Comparison of ENCODE assay signal across 8 mouse cellular contexts in genomic region chr8:91019726-91020125, GRCm38 (mm10). TPM values are rescaled to one million over a fixed set of nuclear protein-coding genes. Genes with fewer than 3 reads are reported as not detected.
DNase-seq lines count a peak whose midpoint lies in the region; ATAC-seq and TF ChIP-seq lines count a peak whose summit lies in the region.

No protein-coding gene starts in this region.

- peaks cover 0 to 14% of the 10 kb centered on the region in 2 experiments; a peak in 2 of 4 replicates for H3K36me3 ChIP-seq in MEL (ENCODE audit: control insufficient read depth in 1 of 2, insufficient read depth in 2 of 2, low read length in 2 of 2)
- peaks cover 49% of the 10 kb centered on the region for H3K36me3 ChIP-seq in forebrain, embryonic 16.5 days (ENCODE audit: control insufficient read depth, insufficient read depth)
- peaks cover 2% of the 10 kb centered on the region for H3K36me3 ChIP-seq in liver, embryonic 14.5 days (replicated peaks; ENCODE audit: control insufficient read depth, insufficient read depth, low read depth)

- peak; percentile 75 for ATAC-seq in forebrain, embryonic 16.5 days
- ATAC-seq in liver, embryonic 14.5 days (ENCODE audit: insufficient read depth), result no peak

- H3K27ac ChIP-seq in MEL (ENCODE audit: control insufficient read depth, low read depth, low read length), result no peak overlapping the region
- H3K27ac ChIP-seq in forebrain, embryonic 16.5 days (ENCODE audit: low read length), result no peak overlapping the region
- no peak overlapping the region for H3K27ac ChIP-seq in liver, embryonic 14.5 days

- peak; percentile 78 to 88 (median 83) for TF ChIP-seq CTCF in MEL (IDR thresholded peaks at IDR 0.05 in 2 of 3, conservative IDR thresholded peaks at IDR 0.05 in 1 of 3; ENCODE audit: control insufficient read depth in 1 of 3, insufficient read depth in 1 of 3, low read depth in 2 of 3, low read length in 3 of 3, poor library complexity in 1 of 3, severe bottlenecking in 1 of 3)
- peak; percentile 86 for TF ChIP-seq CTCF in liver, embryonic 14.5 days (IDR thresholded peaks at IDR 0.05; ENCODE audit: low read depth)

- no peaks in the 10 kb centered on the region for H3K27me3 ChIP-seq in MEL (ENCODE audit: control insufficient read depth in 1 of 2, insufficient read depth in 2 of 2, low read length in 2 of 2)
- no peaks in the 10 kb centered on the region for H3K27me3 ChIP-seq in forebrain, embryonic 16.5 days (replicated peaks; ENCODE audit: control insufficient read depth, insufficient read depth, low read length)
- H3K27me3 ChIP-seq in liver, embryonic 14.5 days (ENCODE audit: control insufficient read depth, insufficient read depth, low read length), result no peaks in the 10 kb centered on the region

- DNase-seq in B cell, adult 2 months, result peak; percentile 80 to 81
- DNase-seq in MEL (ENCODE audit: low read depth, low spot score), result peak; percentile 83
- peak; percentile 60 for DNase-seq in cerebellum, adult 11 months
- peak; percentile 19 to 35 for DNase-seq in kidney, adult 8-10 months
- peak; percentile 45 to 50 (median 49) for DNase-seq in liver, embryonic 14.5 days (ENCODE audit: low read depth in 3 of 3, low spot score in 3 of 3)
- DNase-seq in right cerebral cortex, adult 18-20 months, result peak; percentile 69
- DNase-seq in urinary bladder, postnatal 14 days (ENCODE audit: low spot score), result peak; percentile 66

- no peak for TF ChIP-seq EP300 in MEL (IDR thresholded peaks at IDR 0.05; ENCODE audit: low read depth in 1 of 2, low read length in 2 of 2)
- TF ChIP-seq EP300 in liver, embryonic 14.5 days (IDR thresholded peaks at IDR 0.05; ENCODE audit: low read depth), result no peak

- H3K4me2 ChIP-seq in forebrain, embryonic 16.5 days (ENCODE audit: low read length), result no peak overlapping the region
- H3K4me2 ChIP-seq in liver, embryonic 14.5 days (ENCODE audit: low read depth), result no peak overlapping the region

- H3K9me3 ChIP-seq in MEL (replicated peaks; ENCODE audit: insufficient read depth, low read length), result no peaks in the 10 kb centered on the region
- H3K9me3 ChIP-seq in forebrain, embryonic 16.5 days (ENCODE audit: control insufficient read depth, low read length), result no peaks in the 10 kb centered on the region
- no peaks in the 10 kb centered on the region for H3K9me3 ChIP-seq in liver, embryonic 14.5 days (ENCODE audit: control insufficient read depth, low read length)

- TF ChIP-seq POLR2A in MEL (IDR thresholded peaks at IDR 0.05; ENCODE audit: control insufficient read depth in 1 of 2, insufficient read depth in 1 of 2, low read depth in 1 of 2, low read length in 2 of 2, poor library complexity in 1 of 2), result no peak

- peak; percentile 84 for TF ChIP-seq RAD21 in MEL (IDR thresholded peaks at IDR 0.05; ENCODE audit: low read depth, low read length)

- no peaks in the 10 kb centered on the region for H3K4me1 ChIP-seq in MEL (ENCODE audit: control insufficient read depth in 1 of 2, insufficient read depth in 2 of 2, low read length in 2 of 2)
- no peaks in the 10 kb centered on the region for H3K4me1 ChIP-seq in forebrain, embryonic 16.5 days (replicated peaks; ENCODE audit: control insufficient read depth, insufficient read depth, low read length)
- no peaks in the 10 kb centered on the region for H3K4me1 ChIP-seq in liver, embryonic 14.5 days (replicated peaks; ENCODE audit: control insufficient read depth in 2 of 2, insufficient read depth in 2 of 2, low read length in 1 of 2)

- H3K79me2 ChIP-seq in MEL (ENCODE audit: control insufficient read depth, insufficient read depth, low read length, poor library complexity), result no peaks in the 10 kb centered on the region

- WGBS in forebrain, embryonic 16.5 days, result 1% methylated on average over 2 of the region's 2 CpGs
- WGBS in liver, embryonic 14.5 days (ENCODE audit: insufficient replicate concordance), result 9% methylated on average over 2 of the region's 2 CpGs

- H3K9ac ChIP-seq in MEL (ENCODE audit: control insufficient read depth, low read depth, low read length, poor library complexity, severe bottlenecking), result no peak overlapping the region
- no peak overlapping the region for H3K9ac ChIP-seq in forebrain, embryonic 16.5 days (replicated peaks; ENCODE audit: low read depth, low read length)
- H3K9ac ChIP-seq in liver, embryonic 14.5 days (replicated peaks), result no peak overlapping the region

- H3K4me3 ChIP-seq in MEL (ENCODE audit: control insufficient read depth in 1 of 2, insufficient read depth in 1 of 2, low read depth in 2 of 2, low read length in 2 of 2), result no peak overlapping the region
- no peak overlapping the region for H3K4me3 ChIP-seq in forebrain, embryonic 16.5 days (replicated peaks; ENCODE audit: low read length)
- H3K4me3 ChIP-seq in liver, embryonic 14.5 days (ENCODE audit: insufficient read depth in 1 of 2, low read depth in 2 of 2, low read length in 2 of 2), result no peak overlapping the region

TF ChIP-seq in MEL, 35 proteins besides CTCF, POLR2A, EP300 and RAD21:
- TF ChIP-seq ZMIZ1 (IDR thresholded peaks at IDR 0.05; ENCODE audit: low read depth, low read length) (no peak), NELFE (IDR thresholded peaks at IDR 0.05; ENCODE audit: low read depth, low read length) (no peak), SMC3 (IDR thresholded peaks at IDR 0.05; ENCODE audit: low read depth, low read length) (peak; percentile 93), RCOR1 (IDR thresholded peaks at IDR 0.05; ENCODE audit: low read depth, low read length) (no peak), TAL1 (IDR thresholded peaks at IDR 0.05; ENCODE audit: low read length) (no peak), ZC3H11A (IDR thresholded peaks at IDR 0.05; ENCODE audit: low read depth, low read length) (peak; percentile 82), MYC (IDR thresholded peaks at IDR 0.05; ENCODE audit: low read depth, low read length) (0 out of 2 replicates have a peak, but pooled peaks have one; percentile 31)
TF ChIP-seq in MEL: peak in this region for 3.

RNA-seq across cellular contexts. Expression of gene Rbl2, which starts 50.1 kb away (rescaled TPM):
- 2.9 and 4.0 TPM in 2 replicates for total RNA-seq in MEL (2012; rRNA removed)
- polyA plus RNA-seq in MEL (2012; ENCODE audit: insufficient read depth in 1 of 2, insufficient read length in 2 of 2, low read depth in 1 of 2, low replicate concordance in 2 of 2, missing spikeins in 1 of 2), result 1 to 10 TPM in 1 of 2 experiments, not detected in 1; 8.4 TPM
- 21.9 and 26.6 TPM in 2 replicates for polyA plus RNA-seq in forebrain, embryonic 16.5 days (2015; fragmentation: Nextera tagmentation; extraction: Ambion mirVana)
- polyA plus RNA-seq in liver, embryonic 14.5 days (2012; rRNA removed), result 4.2 and 4.9 TPM in 2 replicates
- 4.5 and 5.9 TPM in 2 replicates for polyA plus RNA-seq in liver, embryonic 14.5 days (2014; fragmentation: Nextera tagmentation; extraction: Ambion mirVana)

Comparison
In these comparisons a context has a peak if more than half of its experiments do, and no peak if none do; other contexts are left out.
1. DNase-seq: peak in every context shown above with its lines; median percentile 83 in MEL; 80 in B cell, adult 2 months; 69 in right cerebral cortex, adult 18-20 months; 66 in urinary bladder, postnatal 14 days; 60 in cerebellum, adult 11 months; 49 in liver, embryonic 14.5 days; 27 in kidney, adult 8-10 months.